Mouse (Mus musculus): ENCODE measurements around the gene Tmem98.

Gene Tmem98

DNA sequence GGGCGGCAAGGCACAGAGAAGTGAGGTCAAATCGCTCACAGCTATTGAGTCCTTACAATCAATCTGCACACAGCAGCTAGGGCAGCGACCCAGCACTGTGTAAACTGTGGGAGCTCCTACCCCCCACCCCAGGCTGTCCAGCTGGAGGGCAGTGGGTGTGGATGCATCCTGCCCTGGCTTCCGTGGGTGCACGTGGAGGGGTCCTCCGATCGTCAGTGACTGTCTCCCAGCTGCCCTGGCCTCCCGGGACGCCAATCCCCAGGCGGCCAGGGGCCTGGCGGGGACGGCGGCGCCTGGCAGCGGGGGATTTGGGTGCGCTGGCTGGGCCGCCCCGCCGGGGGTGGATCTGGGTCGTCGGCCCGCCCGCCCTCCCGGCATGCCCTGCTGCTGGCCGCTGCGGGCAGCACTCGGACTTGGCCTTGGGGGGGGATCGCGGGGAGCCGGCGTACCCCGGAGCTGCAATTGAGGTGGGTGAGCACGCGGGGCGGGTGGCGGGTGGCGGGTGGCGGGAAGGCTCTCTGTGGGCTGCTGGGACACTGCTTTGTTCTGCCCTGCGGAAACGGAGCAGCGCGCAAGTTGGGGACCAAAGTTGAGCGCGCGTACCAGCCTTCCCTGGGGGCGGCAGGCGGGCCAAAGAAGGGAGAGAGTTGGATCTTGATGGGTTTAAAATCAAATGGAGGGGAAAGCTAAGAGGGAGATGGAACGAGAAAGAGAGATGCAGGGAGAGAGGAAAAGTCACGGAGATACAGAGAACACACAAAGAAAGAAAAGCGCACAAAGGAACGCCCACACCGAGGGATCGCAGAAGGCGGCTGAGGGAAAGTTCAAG lies at the start of gene Tmem98:
Tmem98 (plus strand) TSS at position 183 of the 829 bp plus-strand sequence.
- in situ Hi-C loops (cut with MboI; ENCODE audit: low sequenced_read_pairs) = no loop called here

DNA sequence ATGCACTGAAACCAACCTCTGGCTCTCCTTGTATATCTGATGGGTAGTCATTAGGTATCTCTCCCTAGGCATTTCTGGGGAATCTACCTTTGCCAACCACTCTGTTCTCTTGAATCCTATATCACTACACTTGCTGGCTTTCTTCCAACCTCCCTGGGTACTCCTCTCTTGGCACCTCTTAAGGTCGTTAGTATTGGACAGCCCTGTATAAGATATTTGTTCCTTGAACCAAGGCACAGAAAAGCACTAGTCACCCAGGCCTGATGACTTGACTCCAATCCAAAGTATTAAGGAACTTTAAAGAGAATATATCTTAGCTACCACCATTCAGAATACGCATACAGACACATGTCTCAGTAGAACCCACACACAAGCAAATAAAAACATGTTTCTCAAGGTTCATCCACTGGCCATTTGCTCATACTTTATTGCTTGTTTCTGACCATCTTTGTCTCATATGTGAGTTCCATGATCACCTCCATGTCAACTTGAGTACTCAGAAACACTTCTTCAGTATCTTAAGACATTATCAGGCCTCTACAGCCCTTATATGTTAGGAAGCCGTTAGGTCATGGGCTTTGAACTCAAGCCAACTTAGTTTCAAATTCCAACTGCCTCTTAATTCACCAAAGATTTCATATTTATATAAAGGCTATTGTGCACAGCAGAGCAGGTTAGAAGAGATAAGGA lies 48.5 kb upstream of the Tmem98 start:
- in situ Hi-C loops (cut with MboI; ENCODE audit: low sequenced_read_pairs) = no loop called here

DNA sequence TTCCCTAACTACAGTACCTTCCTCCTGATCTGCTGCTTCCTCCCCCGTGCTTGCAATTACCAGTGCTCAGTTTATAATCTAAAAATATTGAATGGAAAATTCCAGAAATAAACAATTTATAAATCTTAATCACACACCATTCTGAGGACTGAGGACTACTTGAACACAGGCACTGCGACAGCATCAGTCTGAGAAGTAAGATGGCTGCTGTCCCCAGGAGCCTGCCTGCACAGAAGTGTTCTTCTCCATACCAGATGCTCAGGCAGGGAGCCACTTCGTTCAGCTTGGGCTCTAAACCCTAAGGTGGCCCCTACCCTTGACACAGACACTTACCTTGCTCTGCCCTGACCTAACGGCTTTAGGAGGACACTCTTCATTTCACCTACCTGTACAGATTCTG lies 47.9 kb upstream of the Tmem98 start:
- in situ Hi-C loops (cut with MboI; ENCODE audit: low sequenced_read_pairs) = no loop called here

DNA sequence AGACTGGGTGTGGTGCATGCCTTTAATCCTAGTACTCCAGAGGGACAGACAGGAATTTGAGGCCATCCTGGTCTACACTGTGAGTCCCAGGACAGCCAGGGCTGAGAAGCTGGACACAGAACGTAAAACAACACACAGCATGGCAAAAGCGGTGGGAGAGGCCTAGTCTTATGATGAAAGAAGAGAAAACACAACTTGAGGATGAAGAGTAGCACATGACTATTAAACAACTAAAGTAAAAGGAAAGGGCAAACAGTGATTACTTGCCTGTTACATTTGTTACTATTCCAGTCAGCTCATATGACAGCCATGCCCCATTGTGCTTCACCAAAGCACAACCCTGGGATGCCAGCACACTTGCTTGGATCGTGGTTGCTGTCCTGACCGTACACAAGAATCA lies 43.9 kb upstream of the Tmem98 start:
- in situ Hi-C loops (cut with MboI; ENCODE audit: low sequenced_read_pairs) = no loop called here

DNA sequence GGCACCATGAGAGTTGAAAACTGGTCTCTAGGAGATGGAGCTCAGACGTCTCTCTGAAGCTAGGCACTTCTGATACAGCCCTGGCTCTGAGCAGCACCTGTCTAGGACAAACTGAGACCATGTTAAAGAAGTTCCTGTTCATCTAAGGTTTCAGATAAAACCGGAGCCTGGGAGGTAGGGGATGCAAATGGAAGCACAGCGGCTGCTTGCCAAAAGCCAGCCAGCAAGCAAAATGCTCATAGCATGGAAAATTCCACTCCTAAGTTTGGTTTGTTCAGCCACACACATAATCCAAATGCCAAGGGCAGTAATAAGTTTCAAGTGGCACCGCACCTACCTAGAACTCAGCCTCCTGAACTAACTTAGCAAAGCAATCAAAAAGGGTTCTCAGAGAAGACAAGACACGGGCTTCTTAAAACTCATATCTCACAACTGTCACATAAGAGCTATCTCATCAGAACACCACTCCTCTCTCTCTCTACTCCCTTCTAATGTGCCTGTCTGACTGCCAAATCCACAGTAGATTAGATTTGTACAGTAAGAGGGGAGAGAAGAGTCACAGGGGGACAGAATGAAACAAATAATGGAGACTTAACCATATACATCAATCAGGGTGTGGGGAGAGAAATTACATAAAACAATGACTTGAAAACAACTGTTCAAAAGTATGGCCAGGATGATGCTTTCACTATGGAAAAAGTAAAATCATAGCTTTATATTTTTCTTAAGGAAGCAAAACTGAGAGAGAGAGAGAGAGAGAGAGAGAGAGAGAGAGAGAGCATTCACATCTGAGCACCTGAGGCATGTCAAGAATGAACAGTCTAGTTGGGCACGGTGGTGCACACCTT lies 43.3 kb upstream of the Tmem98 start:
- in situ Hi-C loops (cut with MboI; ENCODE audit: low sequenced_read_pairs) = no loop called here

DNA sequence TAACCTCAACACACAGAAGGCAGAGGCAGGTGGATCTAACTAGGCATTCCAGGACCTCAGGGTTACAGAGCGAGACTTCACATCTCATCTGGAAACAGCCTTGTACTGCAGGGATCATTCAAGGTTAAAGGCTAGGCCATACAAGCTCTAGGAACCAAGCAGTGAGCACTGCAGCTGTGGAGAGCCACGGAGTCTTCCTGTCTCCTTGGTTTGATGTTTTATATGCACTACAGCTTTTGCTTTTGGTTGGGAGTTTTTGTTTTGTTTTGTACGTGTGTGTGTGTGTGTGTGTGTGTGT lies 42.7 kb upstream of the Tmem98 start:
- in situ Hi-C loops (cut with MboI; ENCODE audit: low sequenced_read_pairs) = no loop called here

DNA sequence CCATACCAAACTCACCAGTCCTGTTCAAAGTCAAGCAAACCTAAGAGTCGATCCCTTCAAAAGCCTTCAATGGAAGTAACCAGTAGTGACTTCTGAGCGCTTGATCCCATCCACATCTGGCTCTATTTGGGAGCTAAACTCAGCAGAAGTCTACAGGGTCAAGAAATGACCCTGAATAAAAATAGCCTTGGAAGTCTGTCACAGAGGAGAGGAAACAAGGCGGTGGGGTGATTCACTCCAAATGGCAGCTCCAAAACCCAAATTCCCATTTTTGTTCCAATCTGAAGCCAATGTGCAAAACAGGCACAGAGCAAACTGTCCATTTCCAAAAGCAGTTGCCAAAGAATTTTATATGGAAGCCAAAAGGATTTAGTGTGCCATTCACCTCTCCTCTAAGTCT lies 38.8 kb upstream of the Tmem98 start:
- in situ Hi-C loops (cut with MboI; ENCODE audit: low sequenced_read_pairs) = no loop called here

DNA sequence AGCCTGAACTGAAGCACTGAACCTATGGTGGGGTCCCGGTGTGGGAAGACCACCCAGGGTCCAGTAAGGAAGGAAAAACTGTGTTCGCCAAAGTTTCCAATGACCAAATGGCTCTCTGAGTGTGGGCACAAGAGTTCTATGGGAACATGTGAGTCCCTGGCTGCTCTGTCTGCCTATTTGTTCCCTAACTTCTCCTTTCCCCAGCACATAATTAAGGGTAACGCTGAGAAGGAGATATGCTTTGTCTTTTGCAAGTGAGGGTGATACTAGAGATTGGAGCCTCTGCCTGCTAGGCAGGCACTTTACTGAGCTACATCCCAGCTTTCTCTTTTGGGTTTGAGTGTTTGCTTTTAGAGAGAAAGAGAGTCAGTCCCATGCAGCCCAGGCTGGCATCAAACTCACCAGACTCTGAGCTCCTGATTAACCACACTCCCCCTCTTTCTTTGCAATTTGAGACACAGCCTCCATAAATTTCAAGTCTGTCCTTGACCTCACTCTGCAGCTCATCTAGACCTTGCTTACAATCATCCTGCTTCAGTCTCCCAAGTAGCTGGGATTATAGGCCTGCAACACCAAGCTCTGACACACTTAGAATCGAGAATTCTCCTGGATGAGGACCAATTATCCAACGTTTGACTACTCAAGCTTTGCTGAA lies 38.3 kb upstream of the Tmem98 start:
- in situ Hi-C loops (cut with MboI; ENCODE audit: low sequenced_read_pairs) = no loop called here

DNA sequence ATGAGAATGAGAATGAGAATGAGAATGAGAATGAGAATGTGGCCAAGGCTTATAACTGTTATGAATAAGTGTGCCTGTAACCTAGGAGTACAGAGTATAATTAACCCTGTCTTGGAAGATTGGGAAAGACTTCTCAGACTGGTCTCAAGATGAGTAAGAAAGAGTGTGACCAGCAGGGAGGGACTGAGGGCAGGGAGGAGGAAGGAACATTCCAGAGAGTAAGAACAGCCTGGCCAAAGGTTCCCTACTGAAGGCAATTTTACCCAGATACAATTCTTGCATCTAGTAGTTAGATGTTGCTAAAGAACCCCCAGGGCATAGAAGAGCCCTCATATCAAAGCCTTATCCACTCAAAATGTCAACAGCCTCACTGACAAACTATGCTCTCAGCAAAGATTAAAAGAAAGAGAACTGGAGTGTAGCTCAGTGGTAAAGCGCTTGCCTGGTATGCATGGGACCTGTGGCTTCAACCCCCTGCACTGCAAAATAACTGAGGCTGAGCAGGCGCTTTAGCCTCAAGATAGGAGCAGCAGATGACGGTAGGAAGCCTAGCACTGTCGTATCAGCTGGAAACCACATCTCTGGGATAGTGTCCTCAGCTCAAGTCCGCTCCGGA lies 37.3 kb upstream of the Tmem98 start:
- in situ Hi-C loops (cut with MboI; ENCODE audit: low sequenced_read_pairs) = no loop called here

DNA sequence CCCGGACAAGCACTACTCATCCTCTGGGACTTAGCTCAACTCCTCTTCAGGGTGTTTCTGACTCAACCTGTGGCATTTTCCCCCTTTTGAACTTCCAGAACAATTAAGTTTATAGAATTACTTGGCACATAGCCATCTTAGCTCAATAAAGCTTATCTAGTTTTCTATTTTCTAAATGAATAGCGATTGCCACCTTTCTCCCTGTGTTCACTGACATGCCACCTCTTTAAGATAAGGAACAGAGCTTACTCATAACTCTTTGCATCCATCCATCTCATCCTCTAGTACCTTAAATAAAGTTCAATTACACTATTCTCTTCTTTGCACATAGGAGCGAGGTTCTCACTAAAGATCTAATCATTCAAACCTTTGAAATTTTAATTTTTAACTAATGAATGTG lies 34.4 kb upstream of the Tmem98 start:
- in situ Hi-C loops (cut with MboI; ENCODE audit: low sequenced_read_pairs) = no loop called here

DNA sequence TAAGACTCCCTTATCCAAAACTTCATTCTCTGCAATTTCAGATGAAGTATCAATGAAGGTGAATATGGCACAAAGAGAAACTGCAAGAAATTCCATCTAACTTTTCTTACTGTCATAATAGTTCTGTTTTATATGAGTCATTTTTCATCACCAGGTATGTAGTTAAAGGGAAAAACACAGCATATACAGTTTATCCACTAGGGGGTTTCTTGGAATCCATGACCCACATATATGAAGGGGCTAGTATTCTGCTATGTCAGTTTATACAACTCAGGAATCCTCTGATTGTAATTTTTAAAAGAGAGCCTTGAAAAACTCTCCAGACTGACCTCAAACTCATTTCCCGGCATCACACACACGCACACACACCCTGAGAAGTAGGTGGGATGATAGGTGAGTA lies 32.3 kb upstream of the Tmem98 start:
- in situ Hi-C loops (cut with MboI; ENCODE audit: low sequenced_read_pairs) = no loop called here

DNA sequence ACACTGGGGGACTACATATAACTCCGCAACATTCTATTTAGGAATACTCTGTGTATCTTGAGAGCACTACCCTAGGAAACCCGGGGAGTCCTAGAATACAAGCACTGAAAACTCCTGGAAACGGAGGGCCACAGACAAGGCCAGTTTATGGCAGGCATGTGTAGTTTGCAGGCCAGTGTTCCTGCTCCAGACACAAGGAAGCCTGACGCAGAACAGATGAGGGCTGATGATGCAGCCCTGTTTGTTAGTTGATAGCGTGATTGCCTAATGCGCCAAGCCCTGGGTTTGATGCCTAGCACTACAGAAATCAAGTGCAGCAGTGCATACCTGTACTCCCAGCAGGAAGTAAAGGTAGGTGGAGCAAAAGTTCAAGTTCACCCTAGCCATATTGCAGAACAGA lies 31.8 kb upstream of the Tmem98 start:
- in situ Hi-C loops (cut with MboI; ENCODE audit: low sequenced_read_pairs) = no loop called here

DNA sequence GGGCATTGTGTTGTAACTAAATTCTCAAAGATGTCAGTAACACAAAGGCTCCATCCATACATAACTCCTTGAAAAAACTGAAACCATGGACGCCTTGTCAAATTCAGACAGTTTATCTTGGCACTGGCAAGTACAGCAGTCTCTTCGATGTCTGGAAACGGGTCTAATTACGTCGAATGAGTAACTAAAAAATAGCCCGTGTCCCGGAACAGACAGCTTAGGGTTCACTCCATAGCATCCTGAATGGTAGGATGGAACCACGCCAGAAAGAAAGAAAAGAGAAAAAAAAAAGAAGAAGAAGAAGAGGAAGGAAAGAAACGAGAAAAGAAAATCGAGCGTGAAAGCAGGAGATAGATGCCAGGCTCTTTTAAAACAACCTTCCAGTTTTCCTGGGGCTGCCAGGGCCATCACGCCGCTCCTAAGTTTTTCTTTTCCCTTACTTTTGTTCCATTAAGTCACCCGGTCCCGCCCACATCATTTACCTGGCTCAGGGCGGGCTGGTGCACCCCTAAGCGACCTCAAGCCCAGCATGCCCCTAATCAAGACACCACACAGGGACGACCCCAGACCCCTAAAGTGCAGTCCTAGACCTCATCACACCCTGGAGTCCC lies 31.0 kb upstream of the Tmem98 start:
- in situ Hi-C loops (cut with MboI; ENCODE audit: low sequenced_read_pairs) = no loop called here

DNA sequence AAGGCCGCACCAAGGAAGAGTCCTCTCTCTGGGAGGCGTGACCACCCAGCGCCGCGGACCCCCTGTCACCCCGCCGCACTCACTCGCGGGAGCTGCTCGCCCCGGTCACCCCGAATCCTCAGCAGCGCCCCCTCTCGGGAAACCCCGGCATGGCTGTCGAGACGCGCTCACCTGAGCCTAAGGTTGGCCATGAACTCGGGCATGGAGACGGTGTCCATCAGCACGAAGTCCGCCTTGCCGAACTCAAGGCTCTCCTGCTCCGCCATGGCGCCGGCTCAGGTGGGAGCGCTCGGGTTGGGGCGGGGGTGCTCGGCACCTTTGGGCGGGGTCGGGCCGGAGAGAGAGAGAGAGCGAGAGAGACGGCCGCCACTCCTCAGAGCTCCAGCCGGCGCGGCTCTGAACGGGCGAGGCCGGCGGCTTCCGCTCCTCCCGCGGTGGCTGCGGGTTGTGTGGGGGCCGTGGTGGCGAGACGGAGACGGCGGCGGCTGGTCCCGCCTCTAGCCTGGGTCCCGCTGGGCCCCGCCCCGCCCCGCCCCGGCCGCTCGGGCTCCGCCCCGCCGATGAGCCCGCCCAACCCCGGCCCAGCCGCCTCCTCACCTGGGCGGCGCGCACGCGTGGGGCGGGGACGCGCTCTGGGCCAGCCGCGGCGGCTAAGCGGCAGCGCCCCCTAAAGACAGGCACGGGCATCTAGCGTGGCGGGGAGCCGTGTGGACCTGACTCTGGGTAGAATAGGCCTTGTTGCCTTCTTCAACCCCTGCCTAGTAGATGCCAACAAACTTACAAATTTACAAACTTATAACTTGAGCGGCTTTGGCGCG lies 30.2 kb upstream of the Tmem98 start, which contains the start of gene Myo1d:
Myo1d (minus strand) TSS at position 499 of the 818 bp plus-strand sequence.
- in situ Hi-C loops (cut with MboI; ENCODE audit: low sequenced_read_pairs) = no loop called here

DNA sequence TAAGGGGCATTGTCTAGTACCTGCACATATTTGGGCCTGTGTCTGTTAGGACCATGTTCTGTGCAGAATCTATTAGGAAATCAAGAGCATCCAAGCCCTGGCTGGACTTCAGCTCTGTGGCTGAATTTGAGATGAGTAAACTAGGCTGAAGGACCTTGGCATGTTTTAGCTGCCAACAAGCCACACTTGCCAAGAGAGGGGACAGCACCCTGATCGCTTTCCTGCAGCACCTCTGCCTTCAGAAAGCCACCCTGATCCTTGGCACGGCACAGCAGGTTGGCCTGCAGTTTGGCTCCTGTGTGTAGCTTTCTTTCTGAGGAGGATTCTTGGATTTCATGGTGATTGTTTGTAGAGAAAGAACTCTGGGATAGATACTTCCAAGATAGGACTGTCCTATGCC lies 28.4 kb upstream of the Tmem98 start:
- in situ Hi-C loops (cut with MboI; ENCODE audit: low sequenced_read_pairs) = no loop called here

DNA sequence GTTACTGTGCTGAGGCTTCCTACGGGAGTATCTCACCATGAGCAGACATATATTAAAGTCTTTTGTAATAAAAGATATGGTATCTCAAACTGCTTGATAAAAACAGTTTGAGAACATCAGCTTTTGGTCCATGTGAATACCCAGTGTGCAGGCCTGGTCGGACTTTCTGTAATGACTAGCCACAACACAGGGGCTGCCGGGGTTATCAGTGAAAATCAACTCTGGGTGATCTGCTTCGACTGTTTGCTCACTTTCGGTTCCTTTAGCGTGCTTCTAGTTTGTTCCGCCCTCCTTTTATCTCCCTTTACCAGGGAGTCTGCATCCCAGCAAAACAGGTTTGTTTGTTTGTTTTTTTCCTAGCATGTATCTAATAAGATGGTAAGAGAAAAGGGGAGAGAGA lies 26.5 kb upstream of the Tmem98 start:
- in situ Hi-C loops (cut with MboI; ENCODE audit: low sequenced_read_pairs) = no loop called here

DNA sequence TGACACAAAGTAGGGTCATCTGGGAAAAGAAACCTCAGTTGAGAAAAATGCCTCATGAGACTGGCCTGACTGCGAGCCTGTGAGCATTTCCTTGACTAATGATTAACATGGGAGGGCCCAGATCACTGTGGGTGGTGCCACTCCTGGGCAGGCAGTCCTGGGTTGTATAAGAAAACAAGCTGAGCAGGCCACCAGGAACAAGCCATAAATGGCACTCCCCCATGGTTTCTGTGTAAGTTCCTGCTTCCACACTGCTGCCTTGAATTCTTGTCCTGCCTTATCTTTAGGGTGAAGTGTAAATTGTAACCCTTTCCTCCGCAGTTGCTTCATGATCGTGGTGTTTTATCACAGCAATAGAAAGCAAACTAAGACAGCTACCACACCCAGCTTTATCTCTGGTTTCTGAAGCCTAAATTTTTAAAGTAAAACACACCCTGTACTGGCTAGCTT lies 25.7 kb upstream of the Tmem98 start:
- in situ Hi-C loops (cut with MboI; ENCODE audit: low sequenced_read_pairs) = no loop called here

DNA sequence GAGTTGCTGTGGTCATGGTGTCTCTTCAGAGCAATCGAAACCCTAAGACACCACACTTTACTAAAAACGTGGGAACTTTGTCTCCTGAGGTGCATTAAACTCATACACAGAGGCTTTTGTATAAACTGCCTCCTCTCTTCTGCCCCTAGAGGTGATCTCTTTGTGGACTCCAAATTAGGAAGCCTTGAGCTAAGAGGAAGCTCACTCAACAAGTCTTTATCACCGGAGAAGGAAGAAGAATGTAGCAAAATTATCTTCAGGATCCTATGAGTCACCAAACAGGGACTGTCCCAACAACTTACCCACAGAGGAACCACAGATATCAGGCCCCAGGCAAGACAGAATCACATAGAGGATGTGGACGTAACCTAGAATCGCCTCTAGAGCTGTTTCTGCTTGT lies 24.3 kb upstream of the Tmem98 start:
- in situ Hi-C loops (cut with MboI; ENCODE audit: low sequenced_read_pairs) = no loop called here

DNA sequence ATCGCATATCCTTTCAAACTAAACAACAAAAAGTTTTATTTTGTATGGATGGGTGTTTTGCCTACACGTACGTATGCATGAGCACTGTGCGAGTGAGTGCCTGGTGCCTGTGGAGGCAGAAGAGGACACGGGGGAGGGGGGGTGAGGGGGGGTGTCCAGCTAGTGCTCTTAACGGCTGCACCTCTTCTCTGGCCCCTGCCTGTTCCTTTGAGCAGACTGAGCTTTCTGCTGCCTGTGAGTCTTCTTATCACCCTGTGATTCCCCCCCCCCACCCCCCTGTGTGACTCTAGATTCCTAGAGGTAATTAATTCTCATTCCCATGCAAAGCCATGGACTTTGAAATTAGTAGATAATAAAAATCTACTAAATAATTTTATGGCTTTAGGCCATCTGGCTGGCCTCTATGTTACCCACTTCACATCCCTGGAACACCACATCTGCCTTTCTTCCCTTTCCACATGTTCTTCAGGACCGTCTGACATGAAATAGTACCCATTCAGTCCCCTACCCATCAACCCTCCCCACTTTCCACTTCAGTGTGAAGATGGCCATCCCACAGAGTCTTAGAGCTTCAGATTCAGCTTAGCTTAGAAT lies 20.2 kb upstream of the Tmem98 start:
- in situ Hi-C loops (cut with MboI; ENCODE audit: low sequenced_read_pairs) = no loop called here
